Mouse (Mus musculus) adrenal gland, adult 18-20 months (tissue): ENCODE results near the gene Ptpn14. TPM values are rescaled to one million over a fixed set of nuclear protein-coding genes. Genes with fewer than 3 reads are reported as not detected.
A peak's percentile ranks its signal among the peaks of the same experiment; 100 is the strongest.

Experiments used
- DNase-seq, 2 experiments: peaks; one replicate each; pipeline ENCODE4 v3.0.0; 2021 to 2022; ENCODE audit warnings: low spot score in 2 of 2
- total RNA-seq, 2 experiments: library from RNA; stranded (reverse); gene quantifications; 1 replicate in 1 of 2; 2 replicates in 1 of 2; pipeline ENCODE4 v1.2.3; 2021

Ptpn14 gene
- total RNA-seq, 2 experiments from 2014 or later = 13.5 to 19.8 TPM

- DNase-seq = peak; percentile 53 to 61
Observed at GRCm38 (mm10) chr1:189887518-189887917, 159.4 kb downstream of the Ptpn14 start.

GRCm38 (mm10) chr1:189888749-189889148 is 160.7 kb downstream of the Ptpn14 start:
- no peak for DNase-seq

GRCm38 (mm10) chr1:189894191-189894590 is 166.1 kb downstream of the Ptpn14 start:
- DNase-seq = no peak

- DNase-seq = no peak
Observed at GRCm38 (mm10) chr1:189897861-189898260, 169.8 kb downstream of the Ptpn14 start.

GRCm38 (mm10) chr1:189898708-189899107 is 170.6 kb downstream of the Ptpn14 start:
- no peak for DNase-seq

GRCm38 (mm10) chr1:189899526-189899925 is 171.5 kb downstream of the Ptpn14 start:
- DNase-seq = no peak

GRCm38 (mm10) chr1:189902413-189902812 is 174.3 kb downstream of the Ptpn14 start:
- DNase-seq = no peak

- DNase-seq = no peak
Observed at GRCm38 (mm10) chr1:189903169-189903568, 175.1 kb downstream of the Ptpn14 start.

- DNase-seq = peak; percentile 51 to 56
Observed at GRCm38 (mm10) chr1:189910685-189911345, 182.7 kb downstream of the Ptpn14 start.

GRCm38 (mm10) chr1:189913093-189913760 is 185.2 kb downstream of the Ptpn14 start:
- no peak for DNase-seq

GRCm38 (mm10) chr1:189916422-189917125 is 188.5 kb downstream of the Ptpn14 start:
- DNase-seq = no peak

GRCm38 (mm10) chr1:189917126-189917500 is 189.0 kb downstream of the Ptpn14 start:
- no peak for DNase-seq

GRCm38 (mm10) chr1:189919756-189920155 is 191.7 kb downstream of the Ptpn14 start:
- no peak for DNase-seq

- no peak for DNase-seq
Observed at GRCm38 (mm10) chr1:189920701-189921567, 192.9 kb downstream of the Ptpn14 start.

- DNase-seq = no peak
Observed at GRCm38 (mm10) chr1:189921568-189921817, 193.4 kb downstream of the Ptpn14 start.

- DNase-seq = peak; percentile 68
Observed at GRCm38 (mm10) chr1:189921818-189922592, 193.9 kb downstream of the Ptpn14 start, which contains the start of gene Smyd2. Gene Smyd2, minus strand, starts transcription at chr1:189922363.

- DNase-seq = no peak
Observed at GRCm38 (mm10) chr1:189922721-189923120, 194.7 kb downstream of the Ptpn14 start.

GRCm38 (mm10) chr1:189923157-189923556 is 195.1 kb downstream of the Ptpn14 start:
- DNase-seq = no peak

GRCm38 (mm10) chr1:189923871-189924568 is 196.0 kb downstream of the Ptpn14 start:
- DNase-seq = no peak

GRCm38 (mm10) chr1:189926279-189926678 is 198.2 kb downstream of the Ptpn14 start:
- no peak for DNase-seq
